Mouse (Mus musculus) adrenal gland, postnatal 0 days (tissue): Measurements from ENCODE around the gene Slc39a2. TPM values are rescaled to one million over a fixed set of nuclear protein-coding genes. Genes with fewer than 3 reads are reported as not detected.

Experiments used
- polyA plus RNA-seq: library from polyadenylated mRNA; unstranded; fragments of >200 nt; fragmentation: Nextera tagmentation; extraction: Ambion mirVana; gene quantifications from 2 replicates; pipeline ENCODE4 v1.2.1, GENCODE M21; 2015

Slc39a2 gene
- 0.06 and 0.36 TPM in 2 replicates for polyA plus RNA-seq

DNA sequence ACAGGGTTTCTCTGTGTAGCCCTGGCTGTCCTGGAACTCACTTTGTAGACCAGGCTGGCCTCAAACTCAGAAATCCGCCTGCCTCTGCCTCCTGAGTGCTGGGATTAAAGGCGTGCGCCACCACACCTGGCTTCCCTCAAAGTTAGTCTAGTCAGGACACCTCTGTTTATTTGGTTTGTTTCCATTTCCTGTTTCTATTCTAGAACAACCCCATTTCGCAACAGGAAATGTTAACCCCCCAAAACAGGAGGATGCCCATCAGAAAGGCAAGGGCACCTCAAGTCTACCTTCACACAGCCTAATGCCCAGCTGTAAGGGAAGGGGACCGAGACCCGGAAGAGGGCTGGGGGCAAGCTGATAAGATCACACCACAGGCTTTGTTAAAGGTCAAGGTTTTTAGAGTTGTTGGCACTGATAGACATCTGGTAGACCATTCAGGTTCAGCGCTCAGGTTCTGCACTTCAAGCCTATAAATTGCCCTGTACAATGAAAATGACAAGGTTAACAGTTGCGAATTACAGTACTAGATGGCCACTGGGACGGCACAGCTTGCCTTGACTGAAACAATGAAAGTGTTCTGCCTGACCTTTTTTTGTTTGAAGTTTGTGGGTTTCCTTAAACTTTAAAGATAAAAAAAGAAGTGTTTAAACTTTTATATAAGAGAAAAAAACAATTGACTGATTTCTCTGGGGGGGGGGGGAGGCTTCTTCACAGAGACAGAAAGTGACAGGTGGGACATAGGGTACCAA, at the start of gene Slc39a2:
TSS of gene Slc39a2 (plus strand) at position 699 of the 749 bp plus-strand sequence.

DNA sequence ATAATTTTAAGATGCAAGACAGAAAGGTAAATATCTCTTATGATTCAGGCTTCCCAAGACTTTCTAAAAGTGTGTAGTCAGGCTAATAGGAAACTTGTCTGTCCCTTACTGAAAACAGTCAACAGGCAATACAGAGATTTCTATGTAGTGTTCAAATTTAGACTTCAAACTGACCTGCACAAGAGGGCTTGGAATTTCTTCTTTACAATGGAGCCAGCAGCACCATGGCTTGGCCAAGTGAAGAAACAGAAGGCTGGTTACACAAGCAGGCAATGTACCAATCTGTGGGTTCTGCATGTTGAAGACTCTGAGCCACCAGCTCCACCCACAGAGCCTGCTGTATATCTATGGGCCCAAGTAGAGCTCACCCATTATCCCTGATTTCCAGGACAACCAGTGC, 39.3 kb upstream of the Slc39a2 start, which contains the start of gene Ear6:
TSS of gene Ear6 (plus strand) at position 301 of the 400 bp plus-strand sequence.

DNA sequence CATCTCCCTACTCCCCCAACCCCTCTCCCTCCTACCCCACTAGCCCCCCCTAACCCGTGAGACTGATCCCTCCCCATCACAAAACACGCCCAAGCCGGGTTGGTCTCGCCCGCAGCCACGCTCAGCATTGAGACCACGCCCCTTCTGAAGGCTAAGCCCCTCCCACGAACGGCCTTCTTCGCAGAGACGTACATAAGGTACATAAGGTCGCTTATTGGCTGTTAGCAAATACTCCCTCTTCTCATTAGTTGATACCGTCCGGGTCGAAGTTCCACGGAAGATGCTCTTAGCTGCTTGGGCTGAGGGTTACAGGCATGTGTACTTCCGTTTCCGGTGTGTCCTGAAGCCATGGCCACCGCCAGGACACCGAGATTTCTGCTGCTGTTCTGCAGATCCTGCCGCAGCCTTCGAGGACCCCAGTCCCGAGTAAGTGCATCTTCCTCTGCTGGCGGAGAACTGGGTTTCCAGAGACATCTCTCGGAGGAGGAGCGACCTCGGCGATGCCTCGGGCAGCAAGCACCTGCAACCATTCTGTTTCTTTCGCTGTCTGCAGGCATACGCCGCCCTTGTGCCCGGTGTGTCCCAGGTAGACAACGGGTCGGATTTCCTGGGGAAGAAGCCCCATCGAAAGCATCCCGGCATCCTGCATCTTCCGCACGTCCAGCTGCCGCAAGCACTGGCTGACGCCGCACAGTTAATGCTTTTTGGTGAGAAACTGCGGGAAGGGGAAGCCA, 7.9 kb upstream of the Slc39a2 start, which contains the start of gene Mettl17:
TSS of gene Mettl17 (plus strand) at position 245 of the 734 bp plus-strand sequence.

DNA sequence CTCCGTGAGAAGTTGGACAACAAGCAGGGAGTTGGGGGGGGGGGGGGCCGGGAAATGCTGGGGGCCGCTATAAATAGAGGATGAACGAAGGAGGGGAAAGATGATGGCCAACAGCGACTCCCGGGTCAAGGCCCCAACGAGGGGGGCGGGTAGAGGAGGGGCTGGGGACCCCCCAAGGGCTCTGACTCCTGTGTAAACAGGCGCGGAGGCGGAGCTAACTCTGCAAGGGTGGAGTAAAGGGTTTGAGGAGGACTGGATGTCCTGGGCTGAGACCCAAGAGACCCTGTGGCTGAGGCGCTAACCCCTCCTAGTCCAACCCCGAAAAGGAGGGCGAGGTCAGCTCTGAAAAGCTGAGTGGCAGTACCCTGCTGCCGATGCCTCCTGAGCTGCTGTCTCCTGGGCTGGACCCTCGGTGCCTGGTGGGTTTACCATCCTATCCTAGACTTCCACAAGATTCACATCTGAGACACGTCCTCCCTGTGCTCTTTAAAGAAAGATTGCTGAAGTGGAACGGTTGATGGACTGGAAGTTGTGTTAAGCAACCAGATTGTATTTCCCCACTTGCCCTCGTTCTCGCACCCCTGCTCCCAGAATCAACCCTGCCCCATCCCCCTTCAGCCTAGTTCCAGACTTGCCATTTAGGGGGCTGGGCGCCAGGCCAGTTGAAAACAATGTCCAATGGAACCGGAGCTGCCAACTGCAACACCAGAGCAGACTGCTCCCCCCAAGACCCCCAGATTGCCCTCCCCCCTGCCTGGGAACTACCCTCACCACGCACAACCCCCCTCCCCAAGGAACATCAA, 21.5 kb downstream of the Slc39a2 start, which contains the start of gene Ndrg2:
TSS of gene Ndrg2 (minus strand) at position 199 of the 803 bp plus-strand sequence.

DNA sequence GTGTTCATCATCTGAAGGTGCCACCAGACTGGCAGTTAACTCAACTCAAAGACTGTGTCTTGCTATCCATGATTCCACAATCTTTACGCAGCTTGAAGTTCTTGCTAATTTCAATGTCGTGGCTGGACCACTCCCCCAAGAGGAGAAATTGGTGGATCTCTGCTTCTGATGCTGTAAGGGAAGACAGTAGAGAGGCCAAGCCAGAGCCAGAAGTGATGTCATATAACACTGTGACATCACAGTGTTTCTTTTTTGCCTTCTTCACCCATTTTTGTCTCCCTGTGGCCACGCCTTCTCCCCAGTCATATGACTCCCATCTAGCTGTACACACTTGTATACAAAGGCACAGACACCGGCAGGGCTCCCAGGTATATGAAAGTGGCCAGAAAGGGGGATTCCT, 25.4 kb downstream of the Slc39a2 start, which contains the start of gene Tppp2:
TSS of gene Tppp2 (plus strand) at position 301 of the 400 bp plus-strand sequence.

DNA sequence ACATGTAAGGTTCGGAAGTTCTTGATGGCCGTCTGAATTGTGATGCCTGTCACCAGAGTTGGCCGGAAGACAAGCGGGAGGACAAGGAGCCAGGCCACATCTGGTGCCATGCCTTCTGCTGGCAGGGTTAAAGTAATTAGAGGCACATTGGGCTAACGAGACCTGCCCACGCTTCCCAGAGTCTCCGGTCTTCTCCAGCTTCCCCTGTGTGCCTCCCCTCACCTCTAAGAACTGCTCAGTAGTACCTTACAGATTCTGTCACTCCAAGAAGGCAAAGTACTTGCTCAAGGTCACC, 29.8 kb downstream of the Slc39a2 start, which contains the start of gene Rnase13:
TSS of gene Rnase13 (minus strand) at position 203 of the 295 bp plus-strand sequence.

Other genes with a start within 250 kb of the Slc39a2 start
- gene Gm17079, start 197.4 kb upstream of the Slc39a2 start, polyA plus RNA-seq, result not detected in 2 replicates
- not detected in 2 replicates for gene Gm5800, start 175.7 kb upstream of the Slc39a2 start, polyA plus RNA-seq
- 0.33 and 0.36 TPM in 2 replicates for gene Ang4, start 119.3 kb upstream of the Slc39a2 start, polyA plus RNA-seq
- not detected in 2 replicates for gene AY358078, start 92.8 kb upstream of the Slc39a2 start, polyA plus RNA-seq
- 0.30 TPM in 1 of 2 replicates, not detected in the other for gene Ear6, start 39.2 kb upstream of the Slc39a2 start, polyA plus RNA-seq
- 28.6 and 34.4 TPM in 2 replicates for gene Mettl17, start 8.0 kb upstream of the Slc39a2 start, polyA plus RNA-seq
- gene Ndrg2, start 21.3 kb downstream of the Slc39a2 start, polyA plus RNA-seq, result 119 and 138 TPM in 2 replicates
- not detected in 2 replicates for gene Tppp2, start 25.5 kb downstream of the Slc39a2 start, polyA plus RNA-seq
- gene Rnase13, start 29.9 kb downstream of the Slc39a2 start, polyA plus RNA-seq, result 0.08 TPM in 1 of 2 replicates, not detected in the other
- 42.5 and 43.7 TPM in 2 replicates for gene Arhgef40, start 91.8 kb downstream of the Slc39a2 start, polyA plus RNA-seq
- 0.46 and 1.7 TPM in 2 replicates for gene Tmem253, start 122.8 kb downstream of the Slc39a2 start, polyA plus RNA-seq
- gene Zfp219, start 127.8 kb downstream of the Slc39a2 start, polyA plus RNA-seq, result 13.9 and 20.6 TPM in 2 replicates
- gene Olfr221, start 149.6 kb downstream of the Slc39a2 start, polyA plus RNA-seq, result not detected in 2 replicates
- 233 and 256 TPM in 2 replicates for gene Hnrnpc, start 211.1 kb downstream of the Slc39a2 start, polyA plus RNA-seq
- 26.3 and 31.5 TPM in 2 replicates for gene Rpgrip1, start 217.8 kb downstream of the Slc39a2 start, polyA plus RNA-seq